Mouse (Mus musculus) ES-E14 (cell line): ENCODE measurements around the gene Bsdc1. TPM values are rescaled to one million over a fixed set of nuclear protein-coding genes. Genes with fewer than 3 reads are reported as not detected.

Experiments used
- DNase-seq: peaks from one replicate; pipeline ENCODE4 v3.0.0-alpha.2; 2013; ENCODE audit warnings: low read depth, low spot score
- H3K27ac ChIP-seq: 2 replicates; pipeline ENCODE4 v1.5.1; 2012; ENCODE audit warnings: low read depth, mild to moderate bottlenecking, low read length, moderate library complexity, mixed read lengths; ENCODE audit not compliant: poor library complexity, insufficient read depth, severe bottlenecking
- H3K36me3 ChIP-seq: 2 replicates; pipeline ENCODE4 v1.6.1; 2012; ENCODE audit warnings: mild to moderate bottlenecking, low read length, moderate library complexity, mixed read lengths; ENCODE audit not compliant: control insufficient read depth, poor library complexity, insufficient read depth, severe bottlenecking
- H3K4me1 ChIP-seq, 2 experiments: fragments of 150-350 bp in 1 of 2; sonication (generic) in 1 of 2; 2 replicates each; pipeline ENCODE4 v1.6.1; 2012; ENCODE audit warnings: low read length in 2 of 2, mild to moderate bottlenecking in 1 of 2, mixed read lengths in 1 of 2; ENCODE audit not compliant: control insufficient read depth in 2 of 2, insufficient read depth in 2 of 2, poor library complexity in 1 of 2
- H3K4me3 ChIP-seq, 2 experiments: fragments of 150-350 bp in 1 of 2; sonication (generic) in 1 of 2; 2 replicates each; pipeline ENCODE4 v1.5.1; 2012; ENCODE audit warnings: low read length in 2 of 2, low read depth in 1 of 2, mild to moderate bottlenecking in 1 of 2, mixed read lengths in 1 of 2; ENCODE audit not compliant: insufficient read depth in 1 of 2, poor library complexity in 1 of 2, severe bottlenecking in 1 of 2
- H3K9ac ChIP-seq: 2 replicates; pipeline ENCODE4 v1.6.1; 2012; ENCODE audit warnings: low read depth, mild to moderate bottlenecking, low read length, mixed read lengths; ENCODE audit not compliant: poor library complexity, insufficient read depth, severe bottlenecking
- H3K9me3 ChIP-seq: fragments of 150-350 bp; sonication (generic); 2 replicates; pipeline ENCODE4 v1.6.1; 2012; ENCODE audit warnings: low read depth, mild to moderate bottlenecking, low read length; ENCODE audit not compliant: control insufficient read depth, insufficient read depth
- CHD2 ChIP-seq: IDR thresholded peaks from 2 replicates; pipeline ENCODE4 v1.6.1; 2014; ENCODE audit warnings: mild to moderate bottlenecking, low read depth, low read length, inconsistent platforms
- HCFC1 ChIP-seq: IDR thresholded peaks from 2 replicates; pipeline ENCODE4 v1.6.1; 2012; ENCODE audit warnings: low read length, inconsistent platforms, borderline replicate concordance; ENCODE audit not compliant: insufficient read depth
- MAFK ChIP-seq: IDR thresholded peaks from 2 replicates; pipeline ENCODE4 v1.6.1; 2014; ENCODE audit warnings: mild to moderate bottlenecking, low read depth, low read length, inconsistent platforms; ENCODE audit not compliant: insufficient read depth
- ZC3H11A ChIP-seq: IDR thresholded peaks from 2 replicates; pipeline ENCODE4 v1.6.1; 2012; ENCODE audit warnings: low read depth, mild to moderate bottlenecking, inconsistent platforms, low read length, borderline replicate concordance
- ZNF384 ChIP-seq: IDR thresholded peaks from 2 replicates; pipeline ENCODE4 v1.6.1; 2012; ENCODE audit warnings: low read depth, low read length, inconsistent platforms
- in situ Hi-C, 2 experiments: fragments of 600-800 bp; cut with MboI; formaldehyde crosslinking; loops; one replicate each; pipeline ENCODE4 v1.15.1; 2025; ENCODE audit warnings: low sequenced_read_pairs in 2 of 2, inconsistent platforms in 1 of 2; ENCODE audit not compliant: unreplicated experiment in 2 of 2
- total RNA-seq: library from RNA; depleted of rRNA; stranded (reverse); fragments of 300-350 nt; gene quantifications from 2 replicates; pipeline ENCODE4 v1.2.3, GENCODE M21; 2012

Gene Bsdc1
- total RNA-seq, 1 experiment, result 33.3 TPM

GRCm38 (mm10) chr4:129511413-129512096, 50.2 kb downstream of the Bsdc1 start:
- no peak overlapping the region for H3K9ac ChIP-seq

DNA sequence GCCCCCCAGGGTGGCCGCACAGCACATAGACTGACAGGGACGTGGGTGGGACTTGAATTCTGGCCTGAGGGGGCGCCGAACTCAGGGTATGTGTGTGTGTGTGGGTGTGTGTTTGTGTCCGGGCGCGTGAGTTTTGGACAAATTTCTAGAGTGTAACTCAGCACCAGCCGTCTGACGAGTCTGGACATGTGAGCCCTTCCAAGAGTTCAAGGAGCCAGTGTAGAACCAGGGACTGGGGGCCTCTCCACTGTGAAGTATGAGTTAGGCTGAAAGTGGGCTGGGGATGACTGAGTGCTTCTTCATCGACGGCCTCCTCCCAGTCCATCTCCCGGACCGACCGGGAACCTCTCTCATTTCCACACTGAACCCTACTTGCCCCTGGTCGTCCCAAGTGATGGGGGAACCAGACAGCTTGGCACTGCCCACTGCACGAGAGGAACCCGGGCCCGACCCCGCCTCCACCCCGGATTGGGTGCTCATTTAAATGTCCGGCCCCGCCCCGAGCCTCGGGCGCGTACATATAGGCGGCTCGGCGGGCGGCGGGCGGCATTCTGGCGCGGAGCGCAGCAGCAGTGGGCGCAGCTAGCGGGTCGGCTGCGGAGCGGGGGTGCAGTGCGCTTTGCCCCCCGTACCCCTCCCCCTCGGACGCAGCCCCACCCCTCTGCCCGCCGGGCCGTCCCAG, 51.8 kb downstream of the Bsdc1 start, which contains the start of gene Marcksl1:
TSS of gene Marcksl1 (plus strand) at position 496 of the 682 bp plus-strand sequence.
- in situ Hi-C loops, result no loop called here
- peak within 1 kb of the TSS; percentile 97 for H3K9ac ChIP-seq
- H3K4me1 ChIP-seq, result peaks cover 6 to 26% of the 10 kb centered on the region in 2 experiments
- H3K27ac ChIP-seq, result peak within 1 kb of the TSS; percentile 93
- H3K9me3 ChIP-seq, result no peaks in the 10 kb centered on the region
- TF ChIP-seq MAFK (no peak), ZNF384 (no peak), ZC3H11A (no peak), HCFC1 (no peak), CHD2 (no peak)
- peak within 1 kb of the TSS; percentile 73 to 98 for H3K4me3 ChIP-seq
- peaks cover 22% of the 10 kb centered on the region for H3K36me3 ChIP-seq
- DNase-seq, result peak; percentile 74

More at GRCm38 (mm10) chr4:129511413-129512096, 50.2 kb downstream of the Bsdc1 start:
- in situ Hi-C loops, result no loop called here
- DNase-seq, result no peak
- TF ChIP-seq ZNF384 (0 out of 2 replicates have a peak, but pooled peaks have one; percentile 12), ZC3H11A (no peak)
- Histone ChIP-seq H3K36me3 (peaks cover 11% of the 10 kb centered on the region), H3K9me3 (no peaks in the 10 kb centered on the region), H3K27ac (no peak overlapping the region), H3K4me1 (peaks cover 6 to 22% of the 10 kb centered on the region in 2 experiments), H3K4me3 (no peak overlapping the region)

DNA sequence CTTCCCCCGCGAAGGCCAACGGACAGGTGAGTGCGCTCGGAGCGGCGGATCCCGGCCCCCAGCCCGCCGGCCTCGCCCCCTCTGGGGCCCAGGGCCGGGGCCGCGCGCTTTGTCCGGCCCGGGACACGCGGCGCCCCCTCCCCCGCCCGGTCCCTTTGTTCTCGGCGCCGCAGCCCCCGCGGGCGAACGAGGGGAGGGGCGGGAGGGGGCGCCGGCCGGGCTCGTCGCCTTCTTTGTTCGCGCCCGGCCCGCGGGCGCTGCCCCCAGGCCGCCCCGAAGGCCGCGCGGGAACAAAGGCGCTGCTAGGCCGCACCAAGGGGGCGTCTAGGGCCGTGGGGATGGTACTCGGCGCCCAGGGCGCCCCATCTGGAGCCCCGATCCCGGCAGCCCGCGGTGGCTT, 52.5 kb downstream of the Bsdc1 start:
- TF ChIP-seq ZNF384, result no peak
- no peak for TF ChIP-seq CHD2
- TF ChIP-seq HCFC1, result no peak
- TF ChIP-seq MAFK, result no peak
- no peak for TF ChIP-seq ZC3H11A
- Histone ChIP-seq H3K4me1 (peaks cover 6 to 24% of the 10 kb centered on the region in 2 experiments), H3K9ac (peak overlapping the region; percentile 97), H3K4me3 (peak overlapping the region; percentile 73 to 98), H3K36me3 (peaks cover 28% of the 10 kb centered on the region), H3K9me3 (no peaks in the 10 kb centered on the region), H3K27ac (peak overlapping the region; percentile 93)
- in situ Hi-C loops, result no loop called here
- no peak for DNase-seq

DNA sequence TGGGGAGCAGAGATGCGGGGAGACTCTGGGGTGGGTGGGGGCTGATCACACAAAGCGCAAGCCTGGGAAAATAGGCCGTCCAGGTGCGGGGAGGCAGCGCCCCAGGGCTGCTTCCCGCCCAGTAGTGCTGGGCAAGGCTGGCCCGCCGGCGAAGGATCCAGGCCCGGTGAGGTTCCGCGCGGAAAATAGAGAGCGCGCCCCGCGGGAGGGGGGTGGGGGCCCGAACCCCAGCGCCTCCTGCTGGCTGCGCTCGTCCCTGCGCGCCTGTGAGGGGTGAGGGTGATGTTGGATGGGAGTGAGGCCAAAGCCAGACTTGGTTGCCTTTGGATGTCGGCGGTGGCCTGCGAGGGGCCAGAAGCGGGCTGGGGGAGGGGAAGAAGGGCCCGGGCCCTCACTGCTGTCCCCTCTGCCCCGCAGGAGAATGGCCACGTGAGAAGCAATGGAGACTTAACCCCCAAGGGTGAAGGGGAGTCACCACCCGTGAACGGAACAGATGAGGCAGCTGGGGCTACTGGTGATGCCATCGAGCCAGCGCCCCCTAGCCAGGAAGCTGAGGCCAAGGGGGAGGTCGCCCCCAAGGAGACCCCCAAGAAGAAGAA, 53.0 kb downstream of the Bsdc1 start:
- peaks cover 2 to 20% of the 10 kb centered on the region in 2 experiments; a peak in 3 of 4 replicates for H3K4me1 ChIP-seq
- in situ Hi-C loops, result no loop called here
- peak overlapping the region; percentile 73 to 98 for H3K4me3 ChIP-seq
- DNase-seq, result no peak
- no peaks in the 10 kb centered on the region for H3K9me3 ChIP-seq
- H3K9ac ChIP-seq, result peak overlapping the region; percentile 97
- H3K27ac ChIP-seq, result peak overlapping the region; percentile 93
- peaks cover 29% of the 10 kb centered on the region for H3K36me3 ChIP-seq
- TF ChIP-seq HCFC1 (0 out of 2 replicates have a peak, but pooled peaks have one; percentile 11), MAFK (no peak)
